Mouse (Mus musculus) midbrain, embryonic 13.5 days (tissue): ENCODE data around the gene Rabgap1l. TPM values are rescaled to one million over a fixed set of nuclear protein-coding genes. Genes with fewer than 3 reads are reported as not detected.

Experiments
- ATAC-seq: fragments of 200-750 bp; cut with Nextera tagmentation; 2 replicates; pipeline ENCODE4 v1.8.0; 2017; ENCODE audit warnings: mild to moderate bottlenecking, moderate TSS enrichment, moderate library complexity
- H3K27ac ChIP-seq: fragments of 300-500 bp; sonication (generic); 2 replicates; pipeline ENCODE4 v1.5.1; 2015; ENCODE audit warnings: inconsistent platforms, mild to moderate bottlenecking, moderate library complexity
- H3K27me3 ChIP-seq: fragments of 300-500 bp; sonication (generic); 2 replicates; pipeline ENCODE4 v1.6.1; 2015; ENCODE audit warnings: mild to moderate bottlenecking, inconsistent platforms
- H3K36me3 ChIP-seq: fragments of 300-500 bp; sonication (generic); 2 replicates; pipeline ENCODE4 v1.6.1; 2015; ENCODE audit warnings: mild to moderate bottlenecking, inconsistent platforms
- H3K4me1 ChIP-seq: fragments of 300-500 bp; sonication (generic); replicated peaks from 2 replicates; pipeline ENCODE4 v1.6.1; 2015; ENCODE audit warnings: inconsistent platforms
- H3K4me2 ChIP-seq: fragments of 300-500 bp; sonication (generic); replicated peaks from 2 replicates; pipeline ENCODE4 v1.6.1; 2015; ENCODE audit warnings: moderate library complexity, mild to moderate bottlenecking, inconsistent platforms
- H3K4me3 ChIP-seq: fragments of 300-500 bp; sonication (generic); replicated peaks from 2 replicates; pipeline ENCODE4 v1.5.1; 2015; ENCODE audit warnings: mild to moderate bottlenecking, inconsistent platforms
- H3K9ac ChIP-seq: fragments of 300-500 bp; sonication (generic); replicated peaks from 2 replicates; pipeline ENCODE4 v1.6.1; 2015; ENCODE audit warnings: mild to moderate bottlenecking, inconsistent platforms
- H3K9me3 ChIP-seq: fragments of 300-500 bp; sonication (generic); 2 replicates; pipeline ENCODE4 v1.6.1; 2016; ENCODE audit warnings: mild to moderate bottlenecking, inconsistent platforms
- WGBS: fragments of 180-500 bp; shearing (Covaris S2); methylation state at CpG from one replicate; pipeline ENCODE4 v1.1.7; 2015; 5-methylcytosine and 5-hydroxymethylcytosine counted together
- polyA plus RNA-seq: library from polyadenylated mRNA; unstranded; fragments of >200 nt; fragmentation: Nextera tagmentation; extraction: Ambion mirVana; gene quantifications from 2 replicates; pipeline ENCODE4 v1.2.1, GENCODE M21; 2015

Rabgap1l gene
- polyA plus RNA-seq, 1 experiment from 2014 or later: 25.2 TPM

DNA sequence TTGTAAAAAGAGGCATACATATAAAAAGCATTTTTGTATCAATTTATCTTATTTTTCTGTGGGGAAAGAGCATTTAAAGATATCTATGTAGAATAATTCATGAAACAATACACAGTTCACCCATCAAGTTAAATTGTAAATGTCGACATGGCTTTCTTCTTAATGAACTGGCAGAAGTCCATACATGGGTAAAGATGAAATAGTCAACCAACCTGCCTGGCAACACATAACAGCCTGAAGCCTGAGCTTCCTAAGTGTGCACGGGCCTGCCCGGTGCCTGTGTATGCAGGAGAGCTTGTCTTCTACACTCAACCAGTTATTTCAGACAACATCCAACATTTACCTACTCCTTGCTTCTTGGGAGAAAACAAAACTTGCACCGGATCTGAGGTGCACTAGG lies 458.2 kb downstream of the Rabgap1l start:
- 82% methylated on average over 4 of the region's 4 CpGs for WGBS
- Histone ChIP-seq H3K4me3 (no peak overlapping the region), H3K9me3 (no peaks in the 10 kb centered on the region), H3K27ac (no peak overlapping the region), H3K4me2 (no peak overlapping the region), H3K4me1 (peaks cover 2% of the 10 kb centered on the region; the same call in 1 of the 2 replicates), H3K9ac (no peak overlapping the region), H3K27me3 (no peaks in the 10 kb centered on the region), H3K36me3 (0 out of 2 replicates have a peak, but pooled peaks cover 3% of the 10 kb centered on the region)
- ATAC-seq: no peak

DNA sequence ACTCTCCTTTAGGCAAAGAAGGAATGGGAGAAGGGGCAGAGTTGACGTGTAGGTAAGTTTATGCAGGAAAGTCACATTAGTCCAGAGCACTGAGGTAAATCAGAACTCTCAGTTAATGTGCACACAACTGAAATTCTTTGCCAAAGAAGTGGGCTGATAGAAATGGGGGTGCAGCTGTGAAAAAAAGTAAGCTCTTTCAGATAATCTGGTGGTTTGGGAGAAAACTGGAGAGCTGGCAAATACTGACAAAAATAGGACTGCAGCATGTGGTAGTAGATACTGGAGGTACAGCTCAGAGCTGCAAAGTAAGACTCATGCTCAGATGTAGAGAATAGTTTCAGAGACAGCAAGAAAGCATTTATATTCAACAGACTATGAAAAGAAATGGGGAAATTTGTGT lies 462.2 kb downstream of the Rabgap1l start:
- ATAC-seq: no peak
- WGBS: 71% methylated on average over 1 of the region's 1 CpGs
- H3K9me3 ChIP-seq: no peaks in the 10 kb centered on the region
- H3K4me3 ChIP-seq: no peak overlapping the region
- H3K4me1 ChIP-seq: peaks cover 2% of the 10 kb centered on the region; the same call in 1 of the 2 replicates
- H3K27ac ChIP-seq: no peak overlapping the region
- H3K9ac ChIP-seq: no peak overlapping the region
- H3K27me3 ChIP-seq: no peaks in the 10 kb centered on the region
- H3K4me2 ChIP-seq: no peak overlapping the region
- H3K36me3 ChIP-seq: no peaks in the 10 kb centered on the region

DNA sequence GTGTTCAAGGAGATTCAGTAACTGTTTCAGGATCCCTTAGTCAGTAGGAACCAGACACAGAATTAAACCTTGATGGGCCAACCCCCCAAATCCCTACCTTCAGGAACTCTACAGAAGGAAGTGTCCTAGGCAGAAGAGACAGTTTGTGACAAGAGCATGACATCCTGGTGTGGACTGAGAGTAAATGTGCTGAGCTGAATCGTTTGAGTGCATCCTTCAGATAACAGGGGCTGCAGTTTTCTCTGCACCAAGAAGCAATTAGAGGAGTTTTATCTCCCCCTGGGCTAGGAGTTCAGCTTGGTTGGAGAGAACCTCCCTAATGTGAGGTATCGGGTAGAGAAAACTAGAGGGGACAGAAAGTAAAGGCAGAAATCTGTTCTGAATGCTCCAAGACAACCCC lies 462.8 kb downstream of the Rabgap1l start:
- no peak overlapping the region for H3K4me2 ChIP-seq
- no peak overlapping the region for H3K4me3 ChIP-seq
- H3K9ac ChIP-seq: no peak overlapping the region
- WGBS: 70% methylated on average over 2 of the region's 2 CpGs
- H3K4me1 ChIP-seq: peaks cover 2% of the 10 kb centered on the region; the same call in 1 of the 2 replicates
- H3K27me3 ChIP-seq: no peaks in the 10 kb centered on the region
- ATAC-seq: no peak
- no peak overlapping the region for H3K27ac ChIP-seq
- no peaks in the 10 kb centered on the region for H3K9me3 ChIP-seq
- no peaks in the 10 kb centered on the region for H3K36me3 ChIP-seq

GRCm38 (mm10) chr1:160329788-160330187 lies 463.2 kb downstream of the Rabgap1l start:
- H3K4me3 ChIP-seq: no peak overlapping the region
- H3K9ac ChIP-seq: no peak overlapping the region
- peaks cover 2% of the 10 kb centered on the region; the same call in 1 of the 2 replicates for H3K4me1 ChIP-seq
- H3K27ac ChIP-seq: no peak overlapping the region
- no peak for ATAC-seq
- no peaks in the 10 kb centered on the region for H3K36me3 ChIP-seq
- WGBS: 59% methylated on average over 7 of the region's 7 CpGs
- no peaks in the 10 kb centered on the region for H3K27me3 ChIP-seq
- no peak overlapping the region for H3K4me2 ChIP-seq
- H3K9me3 ChIP-seq: no peaks in the 10 kb centered on the region

DNA sequence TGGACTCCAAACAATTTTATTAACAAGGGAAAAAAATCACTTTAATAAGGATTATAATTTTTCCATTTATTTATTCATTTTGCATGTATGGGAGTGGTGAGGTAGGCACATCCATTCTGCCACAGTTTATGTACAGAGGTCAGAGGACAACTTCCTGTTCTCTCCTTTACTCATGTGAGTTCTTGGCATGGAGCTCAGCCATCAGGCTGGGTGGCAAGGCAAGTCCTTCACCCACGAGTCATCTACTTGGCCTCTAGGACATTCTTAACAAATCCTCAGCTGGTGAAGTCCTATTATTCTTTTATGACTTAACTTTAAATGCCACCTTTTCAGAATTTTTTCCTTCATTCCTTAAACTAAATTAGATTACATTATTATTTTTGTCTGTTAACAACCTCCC lies 465.5 kb downstream of the Rabgap1l start:
- H3K4me2 ChIP-seq: no peak overlapping the region
- 89% methylated on average over 1 of the region's 1 CpGs for WGBS
- peaks cover 2% of the 10 kb centered on the region; the same call in 1 of the 2 replicates for H3K4me1 ChIP-seq
- H3K27ac ChIP-seq: no peak overlapping the region
- no peaks in the 10 kb centered on the region for H3K27me3 ChIP-seq
- H3K4me3 ChIP-seq: no peak overlapping the region
- no peak for ATAC-seq
- H3K9ac ChIP-seq: no peak overlapping the region
- no peaks in the 10 kb centered on the region for H3K36me3 ChIP-seq
- no peaks in the 10 kb centered on the region for H3K9me3 ChIP-seq

GRCm38 (mm10) chr1:160325542-160325941 lies 467.5 kb downstream of the Rabgap1l start:
- H3K27ac ChIP-seq: no peak overlapping the region
- WGBS: 78% methylated on average over 5 of the region's 5 CpGs

GRCm38 (mm10) chr1:160320690-160321089 lies 472.3 kb downstream of the Rabgap1l start:
- Histone ChIP-seq H3K4me1 (no peaks in the 10 kb centered on the region), H3K9ac (no peak overlapping the region), H3K27me3 (no peaks in the 10 kb centered on the region), H3K27ac (no peak overlapping the region), H3K4me2 (no peak overlapping the region), H3K9me3 (no peaks in the 10 kb centered on the region), H3K4me3 (no peak overlapping the region), H3K36me3 (no peaks in the 10 kb centered on the region)
- no peak for ATAC-seq
- whole genome bisulfite sequencing: 81% methylated on average over 1 of the region's 1 CpGs

More at GRCm38 (mm10) chr1:160325542-160325941, 467.5 kb downstream of the Rabgap1l start:
- Histone ChIP-seq H3K9me3 (no peaks in the 10 kb centered on the region), H3K27me3 (no peaks in the 10 kb centered on the region), H3K9ac (no peak overlapping the region), H3K36me3 (no peaks in the 10 kb centered on the region), H3K4me3 (no peak overlapping the region), H3K4me1 (peaks cover 2% of the 10 kb centered on the region; the same call in 1 of the 2 replicates), H3K4me2 (no peak overlapping the region)
- no peak for ATAC-seq

DNA sequence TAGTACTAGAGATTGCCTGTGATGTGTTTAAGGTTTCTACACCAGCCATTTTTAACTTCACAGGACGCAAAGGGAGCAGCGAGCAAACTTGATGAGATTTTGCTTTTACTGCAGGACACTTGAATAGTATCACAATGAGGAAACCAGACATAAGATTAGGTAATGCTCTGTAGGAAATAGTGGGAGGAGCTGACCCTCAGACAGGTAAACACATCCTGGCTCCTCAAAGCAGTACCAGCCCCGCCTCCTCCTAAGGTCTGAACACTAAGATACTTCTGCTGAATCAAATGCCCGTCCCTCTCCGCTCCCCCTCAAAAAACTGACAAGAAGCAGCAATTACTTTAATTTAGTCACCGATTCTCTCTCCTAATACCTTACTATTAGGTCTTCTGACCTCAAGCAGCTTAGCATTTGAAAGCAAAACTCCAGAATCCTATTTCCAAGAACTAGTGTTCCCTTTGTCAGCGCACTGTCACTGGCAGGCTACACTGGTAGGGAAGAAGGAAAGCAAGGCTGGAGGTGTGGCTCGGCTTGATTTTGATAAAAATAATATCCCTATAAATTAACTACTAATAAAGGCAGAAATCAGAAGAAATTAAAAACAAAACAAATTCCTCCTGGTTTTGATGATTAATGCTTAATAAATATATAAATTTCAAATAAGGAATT lies 474.8 kb downstream of the Rabgap1l start:
- no peak overlapping the region for H3K4me2 ChIP-seq
- H3K27ac ChIP-seq: no peak overlapping the region
- ATAC-seq: no peak
- H3K36me3 ChIP-seq: no peaks in the 10 kb centered on the region
- WGBS: 79% methylated on average over 8 of the region's 8 CpGs
- H3K9me3 ChIP-seq: no peaks in the 10 kb centered on the region
- no peaks in the 10 kb centered on the region for H3K27me3 ChIP-seq
- H3K9ac ChIP-seq: no peak overlapping the region
- H3K4me1 ChIP-seq: no peaks in the 10 kb centered on the region
- H3K4me3 ChIP-seq: no peak overlapping the region

DNA sequence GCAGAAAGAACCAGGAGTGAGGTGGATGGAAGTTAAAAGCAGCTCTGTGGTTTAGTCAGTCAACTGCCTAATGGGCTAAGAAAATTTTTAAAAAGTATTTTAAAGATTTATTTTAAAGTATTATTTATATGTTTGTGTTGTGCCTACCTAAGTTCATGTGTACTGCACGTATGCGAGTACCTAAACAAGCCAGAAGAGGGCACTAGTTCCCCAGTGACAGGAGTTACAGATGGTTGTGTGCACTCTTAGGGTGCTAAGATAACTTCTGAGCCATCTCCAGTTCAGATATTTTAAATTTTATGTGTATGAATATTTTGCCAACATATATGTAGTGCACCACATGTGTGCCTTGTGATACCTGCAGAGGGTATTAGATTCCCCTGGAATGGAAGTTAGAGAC lies 476.8 kb downstream of the Rabgap1l start:
- Histone ChIP-seq H3K4me1 (no peaks in the 10 kb centered on the region), H3K4me2 (no peak overlapping the region), H3K27me3 (no peaks in the 10 kb centered on the region), H3K27ac (no peak overlapping the region), H3K9me3 (no peaks in the 10 kb centered on the region), H3K9ac (no peak overlapping the region), H3K36me3 (no peaks in the 10 kb centered on the region), H3K4me3 (no peak overlapping the region)
- ATAC-seq: no peak
- WGBS: 92% methylated on average over 2 of the region's 2 CpGs

DNA sequence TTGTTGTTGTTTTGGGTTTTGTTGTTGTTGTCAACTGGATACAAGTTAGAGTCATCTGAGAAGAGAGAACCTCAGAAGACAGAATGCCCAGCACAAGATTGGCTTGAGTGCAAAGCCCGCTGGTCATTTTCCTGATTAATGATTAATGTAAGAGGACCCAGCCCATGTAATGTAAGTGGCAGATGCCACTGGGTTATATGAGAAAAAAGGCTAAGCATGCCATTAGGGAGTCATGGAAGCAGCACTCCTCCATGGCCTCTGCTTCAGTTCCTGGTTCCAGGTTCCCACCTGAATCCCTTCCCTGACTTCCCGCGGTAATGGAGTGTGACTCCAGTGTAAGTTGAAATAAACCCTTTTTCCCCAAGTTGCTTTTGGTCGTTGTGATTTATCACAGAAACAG lies 480.4 kb downstream of the Rabgap1l start:
- no peak overlapping the region for H3K9ac ChIP-seq
- H3K27me3 ChIP-seq: no peaks in the 10 kb centered on the region
- ATAC-seq: no peak
- no peaks in the 10 kb centered on the region for H3K36me3 ChIP-seq
- WGBS: 91% methylated on average over 4 of the region's 4 CpGs
- H3K9me3 ChIP-seq: no peaks in the 10 kb centered on the region
- peaks cover 4% of the 10 kb centered on the region; the same call in 1 of the 2 replicates for H3K4me1 ChIP-seq
- no peak overlapping the region for H3K27ac ChIP-seq
- H3K4me3 ChIP-seq: no peak overlapping the region
- H3K4me2 ChIP-seq: no peak overlapping the region

GRCm38 (mm10) chr1:160311861-160312260 lies 481.1 kb downstream of the Rabgap1l start:
- H3K27ac ChIP-seq: no peak overlapping the region
- H3K4me2 ChIP-seq: no peak overlapping the region
- H3K27me3 ChIP-seq: no peaks in the 10 kb centered on the region
- no peak for ATAC-seq
- H3K9me3 ChIP-seq: no peaks in the 10 kb centered on the region
- WGBS: 24% methylated on average over 2 of the region's 2 CpGs
- peaks cover 4% of the 10 kb centered on the region; the same call in 1 of the 2 replicates for H3K4me1 ChIP-seq
- H3K4me3 ChIP-seq: no peak overlapping the region
- no peaks in the 10 kb centered on the region for H3K36me3 ChIP-seq
- no peak overlapping the region for H3K9ac ChIP-seq

GRCm38 (mm10) chr1:160309951-160310350 lies 483.1 kb downstream of the Rabgap1l start:
- 42% methylated on average over 5 of the region's 5 CpGs for WGBS

GRCm38 (mm10) chr1:160308996-160309395 lies 484.0 kb downstream of the Rabgap1l start:
- 20% methylated on average over 7 of the region's 7 CpGs for WGBS
- Histone ChIP-seq H3K36me3 (no peaks in the 10 kb centered on the region), H3K4me3 (no peak overlapping the region), H3K27ac (no peak overlapping the region), H3K4me2 (no peak overlapping the region), H3K9me3 (no peaks in the 10 kb centered on the region), H3K9ac (no peak overlapping the region), H3K4me1 (peaks cover 4% of the 10 kb centered on the region; the same call in 1 of the 2 replicates), H3K27me3 (no peaks in the 10 kb centered on the region)
- ATAC-seq: no peak

More at GRCm38 (mm10) chr1:160309951-160310350, 483.1 kb downstream of the Rabgap1l start:
- H3K4me3 ChIP-seq: no peak overlapping the region
- no peaks in the 10 kb centered on the region for H3K27me3 ChIP-seq
- peaks cover 4% of the 10 kb centered on the region; the same call in 1 of the 2 replicates for H3K4me1 ChIP-seq
- no peaks in the 10 kb centered on the region for H3K9me3 ChIP-seq
- H3K36me3 ChIP-seq: no peaks in the 10 kb centered on the region
- H3K4me2 ChIP-seq: no peak overlapping the region
- H3K27ac ChIP-seq: no peak overlapping the region
- no peak overlapping the region for H3K9ac ChIP-seq
- ATAC-seq: no peak
